ENCODE assay signal across 19 mouse cellular contexts in genomic region chr10:25224371-25224770, GRCm38 (mm10).
"Had no signal": no experiment of that assay in that cellular context is flagged by ENCODE, and none has a peak within 500 bp of the region (broad histone marks: within the 10 kb centered on the region; RNA-seq: fewer than 3 reads in every experiment).

No protein-coding gene starts in this region.

- H3K36me3 ChIP-seq: limb, embryonic 12.5 days; limb, embryonic 15.5 days; midbrain, embryonic 12.5 days; midbrain, embryonic 15.5 days; neural tube, embryonic 12.5 days; neural tube, embryonic 15.5 days had no signal

- H3K9ac ChIP-seq: limb, embryonic 12.5 days; limb, embryonic 15.5 days; liver, embryonic 14.5 days; liver, postnatal 0 days; lung, embryonic 14.5 days; midbrain, embryonic 12.5 days; midbrain, embryonic 15.5 days; neural tube, embryonic 12.5 days; neural tube, embryonic 15.5 days had no signal

- H3K4me3 ChIP-seq: left cerebral cortex, adult 2 months; limb, embryonic 12.5 days; limb, embryonic 15.5 days; midbrain, embryonic 12.5 days; midbrain, embryonic 15.5 days; neural tube, embryonic 12.5 days; neural tube, embryonic 15.5 days had no signal

- H3K27ac ChIP-seq: left cerebral cortex, adult 2 months; limb, embryonic 12.5 days; limb, embryonic 15.5 days; liver, embryonic 14.5 days; macrophage; midbrain, embryonic 12.5 days; midbrain, embryonic 15.5 days; neural tube, embryonic 12.5 days; neural tube, embryonic 15.5 days had no signal

- H3K4me2 ChIP-seq: limb, embryonic 12.5 days; limb, embryonic 15.5 days; liver, embryonic 11.5 days; lung, embryonic 14.5 days; midbrain, embryonic 12.5 days; midbrain, embryonic 15.5 days; neural tube, embryonic 12.5 days; neural tube, embryonic 15.5 days had no signal

- DNase-seq: kidney, postnatal 10 days; kidney, postnatal 36 days; layer of hippocampus, postnatal 36 days; liver, postnatal 0 days; lung, embryonic 14.5 days; thymus, adult 2 months; thymus, postnatal 14 days; thymus, postnatal 4 days had no signal

- H3K4me1 ChIP-seq: neural tube, embryonic 12.5 days had no signal

- H3K9me3 ChIP-seq: limb, embryonic 12.5 days; limb, embryonic 15.5 days; midbrain, embryonic 12.5 days; midbrain, embryonic 15.5 days; neural tube, embryonic 12.5 days; neural tube, embryonic 15.5 days had no signal

- ATAC-seq: liver, postnatal 0 days; lung, postnatal 0 days; midbrain, embryonic 15.5 days had no signal

- H3K27me3 ChIP-seq: limb, embryonic 12.5 days; limb, embryonic 15.5 days; midbrain, embryonic 12.5 days; midbrain, embryonic 15.5 days; neural tube, embryonic 12.5 days; neural tube, embryonic 15.5 days had no signal
